Mouse (Mus musculus) limb, embryonic 13.5 days (tissue): Measurements from ENCODE around the gene Fancb. TPM values are rescaled to one million over a fixed set of nuclear protein-coding genes. Genes with fewer than 3 reads are reported as not detected.

Source experiments
- polyA plus RNA-seq: library from polyadenylated mRNA; unstranded; fragments of >200 nt; fragmentation: Nextera tagmentation; extraction: Ambion mirVana; gene quantifications from 2 replicates; pipeline ENCODE4 v1.2.1, GENCODE M21; 2015

The Fancb gene
- polyA plus RNA-seq, 1 experiment from 2014 or later: 8.3 TPM

Other genes starting within 250 kb of the Fancb start
- 17.7 and 19.7 TPM in 2 replicates for gene Mospd2, start 217 bp upstream of the Fancb start, polyA plus RNA-seq
- gene Gm17604, start 24.2 kb downstream of the Fancb start, polyA plus RNA-seq: not detected in 2 replicates